Mouse (Mus musculus) limb, embryonic 15.5 days (tissue): Measurements from ENCODE around the gene Rps10. TPM values are rescaled to one million over a fixed set of nuclear protein-coding genes. Genes with fewer than 3 reads are reported as not detected.
A peak's percentile ranks its signal among the peaks of the same experiment; 100 is the strongest.
"Not testable (repeated sequence)": the region's sequence is repeated elsewhere in the genome, so short reads cannot be mapped to it uniquely, and the experiment has no call there.

Source experiments
- ATAC-seq: fragments of 200-750 bp; cut with Nextera tagmentation; 2 replicates; pipeline ENCODE4 v1.8.0; 2017; ENCODE audit warnings: low read depth, moderate TSS enrichment; ENCODE audit not compliant: insufficient number of reproducible peaks, low FRiP score, low TSS enrichment
- H3K27ac ChIP-seq: fragments of 300-500 bp; sonication (generic); 2 replicates; pipeline ENCODE4 v1.5.1; 2015; ENCODE audit warnings: moderate library complexity, mild to moderate bottlenecking, inconsistent platforms
- H3K27me3 ChIP-seq: fragments of 300-500 bp; sonication (generic); 2 replicates; pipeline ENCODE4 v1.6.1; 2015; ENCODE audit warnings: inconsistent platforms
- H3K36me3 ChIP-seq: fragments of 300-500 bp; sonication (generic); 2 replicates; pipeline ENCODE4 v1.6.1; 2015; ENCODE audit warnings: inconsistent platforms
- H3K4me1 ChIP-seq: fragments of 300-500 bp; sonication (generic); 2 replicates; pipeline ENCODE4 v1.6.1; 2015; ENCODE audit warnings: inconsistent platforms
- H3K4me2 ChIP-seq: fragments of 300-500 bp; sonication (generic); 2 replicates; pipeline ENCODE4 v1.6.1; 2015; ENCODE audit warnings: mild to moderate bottlenecking, inconsistent platforms
- H3K4me3 ChIP-seq: fragments of 300-500 bp; sonication (generic); 2 replicates; pipeline ENCODE4 v1.5.1; 2015; ENCODE audit warnings: mild to moderate bottlenecking, inconsistent platforms
- H3K9ac ChIP-seq: fragments of 300-500 bp; sonication (generic); 2 replicates; pipeline ENCODE4 v1.6.1; 2015; ENCODE audit warnings: inconsistent platforms
- H3K9me3 ChIP-seq: fragments of 300-500 bp; sonication (generic); 2 replicates; pipeline ENCODE4 v1.6.1; 2016; ENCODE audit warnings: inconsistent platforms
- WGBS: fragments of 180-500 bp; shearing (Covaris S2); methylation state at CpG from one replicate; pipeline ENCODE4 v1.1.7; 2015; 5-methylcytosine and 5-hydroxymethylcytosine counted together
- polyA plus RNA-seq: library from polyadenylated mRNA; unstranded; fragments of >200 nt; fragmentation: Nextera tagmentation; extraction: Ambion mirVana; gene quantifications from 2 replicates; pipeline ENCODE4 v1.2.1, GENCODE M21; 2015

Rps10 gene
- polyA plus RNA-seq, 1 experiment from 2014 or later: 967 TPM

DNA sequence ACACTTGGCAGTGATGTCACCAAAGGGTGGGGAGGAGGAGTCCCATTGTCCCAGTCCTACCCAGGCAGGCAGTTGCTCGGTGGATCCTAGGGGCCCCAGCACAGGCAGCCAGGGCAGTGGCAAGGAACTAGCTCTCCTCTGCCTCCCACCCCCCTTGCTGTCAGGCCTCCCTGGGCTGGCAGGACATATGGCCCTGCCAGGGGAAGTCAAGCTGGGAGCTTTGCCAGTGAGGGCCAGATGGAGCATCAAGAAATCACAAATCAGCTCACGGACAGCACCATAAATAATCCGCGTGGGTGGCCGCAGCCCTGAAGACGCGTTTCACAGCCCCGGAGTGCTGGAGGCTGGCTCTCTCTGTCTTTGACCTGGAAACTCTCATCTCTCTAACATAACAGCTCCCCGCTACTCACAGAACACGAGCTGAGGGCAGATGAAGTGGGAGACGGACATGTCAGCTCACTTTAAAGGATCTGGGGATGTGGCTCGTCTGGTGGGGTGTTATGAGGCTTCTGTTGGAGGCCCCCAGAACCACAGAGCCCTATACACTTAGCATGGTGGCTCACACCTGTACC, 6.1 kb upstream of the Rps10 start:
- Histone ChIP-seq H3K4me3 (no peak overlapping the region), H3K4me2 (no peak overlapping the region), H3K27ac (peak overlapping the region; percentile 8; the same call in 1 of the 2 replicates), H3K4me1 (peaks cover 14% of the 10 kb centered on the region), H3K9me3 (no peaks in the 10 kb centered on the region), H3K27me3 (no peaks in the 10 kb centered on the region), H3K36me3 (no peaks in the 10 kb centered on the region), H3K9ac (no peak overlapping the region; the same call in 1 of the 2 replicates)
- 5% methylated on average over 12 of the region's 12 CpGs for WGBS
- no peak for ATAC-seq

DNA sequence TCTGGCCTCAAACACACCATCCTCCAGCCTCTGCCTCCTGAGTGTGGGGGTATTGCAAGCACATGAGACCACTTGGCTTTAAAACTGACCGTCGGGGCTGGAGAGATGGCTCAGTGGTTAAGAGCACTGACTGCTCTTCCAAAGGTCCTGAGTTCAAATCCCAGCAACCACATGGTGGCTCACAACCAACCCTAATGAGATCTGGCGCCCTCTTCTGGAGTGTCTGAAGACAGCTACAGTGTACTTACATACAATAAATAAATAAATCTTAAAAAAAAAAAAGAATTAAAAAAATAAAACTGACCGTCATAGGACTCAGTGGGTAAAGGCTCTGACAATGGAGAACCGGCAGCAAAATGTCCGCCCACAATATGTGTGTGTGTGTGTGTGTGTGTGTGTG, 3.4 kb upstream of the Rps10 start:
- not testable (repeated sequence) for H3K4me2 ChIP-seq, H3K4me3 ChIP-seq, H3K27me3 ChIP-seq, H3K27ac ChIP-seq, H3K9ac ChIP-seq, H3K9me3 ChIP-seq, ATAC-seq, H3K36me3 ChIP-seq
- H3K4me1 ChIP-seq: peaks cover 20% of the 10 kb centered on the region
- 89% methylated on average over 6 of the region's 6 CpGs for WGBS

DNA sequence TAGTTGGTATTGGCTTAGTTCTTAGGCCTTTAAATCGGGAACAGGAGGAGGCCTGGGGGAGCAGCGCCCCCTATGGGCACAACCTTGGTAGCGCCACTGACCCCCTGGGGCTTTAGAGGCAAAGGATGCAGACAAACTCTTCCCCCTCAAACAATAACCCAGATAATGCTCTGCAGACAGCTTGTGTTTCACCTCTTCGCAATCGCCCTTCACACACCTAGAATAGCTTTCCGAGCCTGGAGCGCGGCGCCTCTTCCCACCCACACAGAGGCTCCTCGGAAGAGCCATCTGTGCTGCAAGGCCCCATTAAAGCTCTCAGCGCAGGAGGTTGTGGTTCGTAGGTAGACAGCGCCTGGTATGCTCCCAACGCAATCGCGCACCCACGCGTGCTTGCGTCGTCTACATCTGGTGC, 2.5 kb upstream of the Rps10 start:
- ATAC-seq: no peak
- H3K36me3 ChIP-seq: no peaks in the 10 kb centered on the region

DNA sequence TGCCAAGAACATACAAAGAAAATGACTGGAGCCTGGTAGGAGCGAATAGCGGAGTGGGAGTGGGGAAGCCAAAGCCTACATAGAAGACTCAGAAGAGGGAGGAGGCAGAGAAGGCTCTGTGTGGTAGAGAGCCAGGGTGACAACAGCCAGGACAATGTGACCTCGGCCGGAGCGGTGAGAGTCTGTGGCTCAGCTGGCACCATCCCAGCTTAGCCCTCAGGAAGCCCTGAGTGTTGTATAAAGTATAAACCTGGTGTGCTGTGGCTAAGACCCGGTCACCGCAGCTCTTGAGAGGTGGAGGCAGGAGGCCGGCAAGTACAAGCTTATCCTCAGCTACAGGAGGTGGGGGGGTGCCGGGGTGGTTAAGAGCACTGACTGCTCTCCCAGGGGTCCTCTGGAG, 864 bp upstream of the Rps10 start:
- H3K9ac ChIP-seq: no peak overlapping the region

More for the DNA sequence above, 2.5 kb upstream of the Rps10 start:
- H3K27ac ChIP-seq: no peak overlapping the region
- no peak overlapping the region for H3K9ac ChIP-seq
- 78% methylated on average over 20 of the region's 20 CpGs for WGBS
- H3K27me3 ChIP-seq: no peaks in the 10 kb centered on the region
- no peaks in the 10 kb centered on the region for H3K9me3 ChIP-seq
- H3K4me3 ChIP-seq: no peak overlapping the region
- peaks cover 26% of the 10 kb centered on the region for H3K4me1 ChIP-seq
- no peak overlapping the region for H3K4me2 ChIP-seq

DNA sequence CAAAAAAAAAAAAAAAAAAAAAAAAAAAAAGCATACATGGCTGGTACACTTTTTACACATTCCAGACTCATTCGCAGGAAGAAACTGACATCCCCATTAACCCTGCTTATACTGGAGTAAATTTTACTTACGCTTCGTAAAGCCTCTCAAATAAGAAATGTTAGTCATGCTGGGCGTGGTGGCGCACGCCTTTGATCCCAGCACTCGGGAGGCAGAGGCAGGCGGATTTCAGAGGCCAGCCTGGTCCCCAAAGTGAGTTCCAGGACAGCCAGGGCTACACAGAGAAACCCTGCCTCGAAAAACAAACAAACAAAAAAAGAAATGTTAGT, 930 bp downstream of the Rps10 start:
- peaks cover 31% of the 10 kb centered on the region for H3K36me3 ChIP-seq
- peaks cover 42% of the 10 kb centered on the region for H3K4me1 ChIP-seq
- H3K27ac ChIP-seq: peak overlapping the region; percentile 92
- peak overlapping the region; percentile 74 for H3K4me2 ChIP-seq
- peak overlapping the region; percentile 89 for H3K4me3 ChIP-seq
- ATAC-seq, H3K27me3 ChIP-seq, H3K9me3 ChIP-seq: not testable (repeated sequence)
- H3K9ac ChIP-seq: peak overlapping the region; percentile 35; the same call in 1 of the 2 replicates
- WGBS: 39% methylated on average over 9 of the region's 9 CpGs

More for the DNA sequence above, 864 bp upstream of the Rps10 start:
- Histone ChIP-seq H3K9me3 (no peaks in the 10 kb centered on the region), H3K36me3 (peaks cover 13% of the 10 kb centered on the region), H3K4me3 (no peak overlapping the region), H3K27me3 (no peaks in the 10 kb centered on the region), H3K4me2 (no peak overlapping the region), H3K4me1 (peaks cover 33% of the 10 kb centered on the region), H3K27ac (no peak overlapping the region)
- 64% methylated on average over 9 of the region's 9 CpGs for WGBS
- no peak for ATAC-seq

DNA sequence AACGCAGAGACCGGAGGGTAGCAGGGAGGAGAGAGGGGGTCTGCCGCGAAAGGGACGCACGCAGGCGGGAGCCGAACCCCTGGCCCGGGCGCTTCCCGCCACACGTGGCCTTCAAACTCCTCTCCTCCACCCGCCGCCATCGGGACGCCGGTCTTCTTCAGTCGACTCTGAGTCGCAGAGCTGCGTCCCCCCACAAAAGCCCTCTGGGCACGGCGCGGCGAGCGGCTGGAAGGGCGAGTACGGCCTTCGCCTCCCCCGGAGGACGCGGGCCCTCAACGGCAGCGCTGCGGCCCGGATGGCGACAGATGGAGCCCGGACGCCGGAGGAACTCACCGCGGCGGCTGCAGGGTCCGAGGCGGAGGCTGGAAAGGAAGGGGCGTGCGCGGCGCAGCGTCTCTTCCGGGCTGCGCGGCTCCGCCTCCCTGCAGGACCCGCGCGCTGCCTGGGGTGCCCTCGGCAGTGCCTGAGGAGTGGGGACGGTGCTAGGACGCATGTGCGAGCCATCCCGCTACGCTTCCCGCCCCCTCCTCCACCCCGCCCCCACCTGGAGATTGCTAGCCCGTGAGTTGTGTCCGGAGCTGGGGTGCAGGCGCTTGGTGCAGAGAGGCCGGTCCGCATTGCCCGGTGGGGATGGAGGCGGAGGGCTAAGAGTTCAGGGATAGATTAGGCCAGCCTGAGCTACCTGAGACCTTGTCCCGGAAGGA, 1.4 kb downstream of the Rps10 start, which contains the start of gene RPS10-NUDT3:
Gene RPS10-NUDT3, minus strand, starts transcription at position 352 of the 704 bp plus-strand sequence.
- no peaks in the 10 kb centered on the region for H3K27me3 ChIP-seq
- H3K4me3 ChIP-seq: peak within 1 kb of the TSS; percentile 89
- H3K4me1 ChIP-seq: peaks cover 42% of the 10 kb centered on the region
- peak within 1 kb of the TSS; percentile 74 for H3K4me2 ChIP-seq
- peak within 1 kb of the TSS; percentile 80 for H3K9ac ChIP-seq
- peak; percentile 95 for ATAC-seq
- no peaks in the 10 kb centered on the region for H3K9me3 ChIP-seq
- peaks cover 36% of the 10 kb centered on the region for H3K36me3 ChIP-seq
- WGBS: under 1% methylated on average over 61 of the region's 72 CpGs
- peak within 1 kb of the TSS; percentile 92 for H3K27ac ChIP-seq

DNA sequence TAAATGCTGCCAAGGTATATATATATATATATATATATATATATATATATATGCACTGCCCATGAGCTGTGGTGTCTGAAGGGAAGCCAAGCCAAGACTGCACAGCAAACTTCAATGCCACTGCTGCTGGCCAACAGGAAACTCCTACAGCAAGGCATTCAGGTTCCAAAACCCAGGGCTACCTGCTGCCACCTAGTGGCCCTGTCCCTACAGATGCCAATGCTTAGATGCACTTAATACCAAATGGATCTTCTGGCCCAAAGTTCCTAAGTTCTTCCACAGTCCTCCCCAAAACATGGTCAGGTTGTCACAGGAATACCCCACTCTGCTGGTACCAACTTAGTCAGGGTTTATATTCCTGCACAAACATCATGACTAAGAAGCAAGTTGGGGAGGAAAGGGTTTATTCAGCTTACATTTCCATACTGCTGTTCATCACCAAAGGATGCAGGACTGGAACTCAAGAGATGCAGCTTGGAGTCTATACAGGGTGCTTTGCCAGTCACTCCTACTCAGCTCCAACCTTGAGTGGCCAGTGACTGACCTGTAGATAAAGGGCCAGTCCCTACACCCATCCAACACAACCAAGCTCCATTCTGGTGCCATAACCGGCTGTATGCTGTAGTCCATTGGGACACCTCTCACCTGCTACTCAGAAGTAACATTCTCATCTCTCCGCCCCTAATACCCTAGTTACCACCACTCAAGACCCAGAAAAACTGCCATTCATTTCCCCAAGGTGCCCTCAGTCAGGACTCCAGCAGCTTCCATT, 7.0 kb downstream of the Rps10 start:
- Histone ChIP-seq H3K27me3 (no peaks in the 10 kb centered on the region), H3K9me3 (no peaks in the 10 kb centered on the region), H3K4me2 (no peak overlapping the region), H3K9ac (no peak overlapping the region), H3K4me3 (no peak overlapping the region), H3K4me1 (peaks cover 38% of the 10 kb centered on the region), H3K36me3 (peaks cover 40% of the 10 kb centered on the region), H3K27ac (0 out of 2 replicates have a peak overlapping the region, but pooled peaks have one; percentile 1)
- 63% methylated on average over 2 of the region's 2 CpGs for WGBS
- ATAC-seq: no peak

DNA sequence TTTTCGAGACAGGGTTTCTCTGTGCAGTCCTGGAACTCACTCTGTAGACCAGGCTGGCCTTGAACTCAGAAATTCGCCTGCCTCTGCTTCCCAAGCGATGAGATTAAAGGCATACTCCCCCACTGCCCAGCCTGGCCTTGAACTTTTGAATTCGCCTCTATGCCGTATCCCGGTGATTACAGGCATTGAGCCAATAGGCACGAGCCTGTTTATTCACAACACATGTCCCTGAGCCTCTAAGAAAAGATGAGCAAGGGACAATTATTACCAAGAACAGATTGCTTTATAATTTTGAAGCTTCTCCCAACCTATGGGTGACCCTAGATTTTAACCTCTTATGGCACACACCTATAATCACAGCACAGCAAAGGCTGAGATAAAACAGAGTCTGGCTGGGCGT, 8.1 kb downstream of the Rps10 start:
- ATAC-seq: no peak
- no peaks in the 10 kb centered on the region for H3K9me3 ChIP-seq
- H3K27me3 ChIP-seq: no peaks in the 10 kb centered on the region
- 82% methylated on average over 8 of the region's 8 CpGs for WGBS
- no peak overlapping the region for H3K4me2 ChIP-seq
- H3K4me1 ChIP-seq: peaks cover 36% of the 10 kb centered on the region
- H3K4me3 ChIP-seq: no peak overlapping the region
- H3K36me3 ChIP-seq: peaks cover 37% of the 10 kb centered on the region
- H3K9ac ChIP-seq: no peak overlapping the region
- H3K27ac ChIP-seq: no peak overlapping the region

DNA sequence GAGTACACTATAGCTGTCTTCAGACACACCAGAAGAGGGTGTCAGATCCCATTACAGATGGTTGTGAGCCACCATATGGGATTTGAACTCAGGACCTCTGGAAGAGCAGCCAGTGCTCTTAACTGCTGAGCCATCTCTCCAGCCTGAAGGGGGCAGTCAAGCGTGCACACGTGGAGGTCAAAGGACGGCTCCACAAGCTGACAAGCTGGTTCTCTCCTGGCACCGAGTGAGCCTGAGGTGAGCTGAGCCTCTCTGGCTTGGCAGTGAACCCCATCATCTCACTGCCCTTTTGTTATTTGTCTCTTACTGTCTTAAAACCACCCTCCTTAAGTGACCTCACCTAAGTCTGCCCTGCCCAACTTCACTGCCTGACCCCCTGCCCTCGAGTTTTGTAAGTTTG, 9.0 kb downstream of the Rps10 start:
- Histone ChIP-seq H3K4me3 (no peak overlapping the region), H3K27me3 (no peaks in the 10 kb centered on the region), H3K36me3 (peaks cover 29% of the 10 kb centered on the region), H3K4me2 (no peak overlapping the region), H3K4me1 (peaks cover 26% of the 10 kb centered on the region), H3K9ac (no peak overlapping the region), H3K9me3 (no peaks in the 10 kb centered on the region), H3K27ac (no peak overlapping the region)
- no peak for ATAC-seq
- 46% methylated on average over 5 of the region's 5 CpGs for WGBS

DNA sequence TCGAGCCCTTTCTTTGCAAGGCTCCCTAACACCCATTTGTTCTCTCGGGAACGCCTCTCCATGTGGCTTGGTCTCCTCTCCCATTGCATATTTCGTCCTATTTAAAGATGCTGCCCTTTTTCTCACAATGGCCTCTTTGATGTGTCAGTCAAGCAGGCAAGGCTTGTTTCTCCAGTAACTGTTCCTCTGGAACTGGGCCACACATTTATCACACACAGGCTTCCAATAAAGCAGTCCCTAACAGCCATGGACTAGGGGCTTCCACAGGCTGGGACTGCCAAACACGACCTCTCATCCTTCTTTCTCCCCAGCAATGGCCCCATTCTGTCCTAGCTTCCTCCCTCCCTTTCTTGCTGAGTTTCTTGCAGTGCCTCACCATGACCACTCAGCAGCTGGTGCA, 9.8 kb downstream of the Rps10 start:
- ATAC-seq: no peak
- Histone ChIP-seq H3K4me1 (peaks cover 20% of the 10 kb centered on the region), H3K36me3 (peaks cover 21% of the 10 kb centered on the region), H3K9me3 (no peaks in the 10 kb centered on the region), H3K4me3 (no peak overlapping the region), H3K27ac (peak overlapping the region; percentile 44), H3K27me3 (no peaks in the 10 kb centered on the region), H3K4me2 (no peak overlapping the region), H3K9ac (no peak overlapping the region)
- WGBS: 15% methylated on average over 5 of the region's 5 CpGs

DNA sequence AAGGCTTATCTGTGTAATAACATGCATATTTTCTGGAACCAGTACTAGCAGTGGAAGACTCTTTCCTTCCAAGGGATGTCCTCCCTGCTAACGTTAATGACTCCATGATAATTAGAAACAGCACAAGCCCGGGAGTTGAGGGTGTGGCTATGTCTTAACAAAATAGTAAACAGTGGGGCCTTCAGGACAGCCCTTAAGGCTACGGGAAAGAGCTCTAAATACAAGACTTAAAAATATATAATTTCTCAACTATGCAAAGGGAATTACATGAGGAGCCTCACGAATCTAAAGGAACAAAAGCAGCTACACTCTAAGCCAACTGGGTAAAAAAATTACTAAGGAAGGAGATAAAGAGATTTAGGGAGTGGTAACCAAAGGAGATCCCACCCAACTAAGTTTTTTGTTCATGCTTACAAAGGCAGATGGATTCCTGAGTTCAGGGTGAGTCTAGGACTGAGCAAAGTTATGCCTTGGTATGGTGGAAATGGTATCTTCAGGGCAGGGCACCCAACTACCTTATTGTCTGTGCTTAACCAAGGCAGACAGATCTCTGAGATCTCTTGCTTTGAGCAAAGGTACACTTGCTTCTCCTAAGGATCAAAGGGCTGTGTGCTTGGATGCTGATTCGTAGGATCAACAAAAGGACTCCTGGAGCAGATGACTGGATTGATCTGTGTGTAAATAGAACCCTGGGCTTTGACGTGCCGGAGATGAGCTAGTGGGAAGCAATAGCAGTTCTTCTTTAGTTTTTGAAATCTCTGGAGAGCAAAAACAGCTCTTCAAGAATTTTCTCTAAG, 10.8 kb downstream of the Rps10 start:
- Histone ChIP-seq H3K4me1 (peaks cover 27% of the 10 kb centered on the region), H3K36me3 (peaks cover 11% of the 10 kb centered on the region), H3K9ac (no peak overlapping the region), H3K4me2 (no peak overlapping the region), H3K27me3 (no peaks in the 10 kb centered on the region), H3K9me3 (no peaks in the 10 kb centered on the region), H3K4me3 (no peak overlapping the region), H3K27ac (no peak overlapping the region; the same call in 1 of the 2 replicates)
- no peak for ATAC-seq
- 32% methylated on average over 7 of the region's 7 CpGs for WGBS
